Mouse (Mus musculus): Measurements from ENCODE around the gene Rgl1.

- TF ChIP-seq POLR2A (IDR thresholded peaks at IDR 0.05; ENCODE audit: low read depth, low read length), result no peak
- no peak for TF ChIP-seq CTCF (IDR thresholded peaks at IDR 0.05; ENCODE audit: extremely low read depth, insufficient read length, insufficient replicate concordance, low read depth, low read length)
These were observed 24.7 kb upstream of the Rgl1 start for GRCm38 (mm10) chr1:152790821-152791220.
